Mouse (Mus musculus) cerebellum, postnatal 25 days (tissue): ENCODE results near the gene Mrps18c.

Source experiments
- DNase-seq, 2 experiments: peaks; one replicate each; pipeline ENCODE4 v3.0.0; 2021; ENCODE audit warnings: mixed read lengths in 2 of 2

Gene Mrps18c

GRCm38 (mm10) chr5:100828701-100829100 is 30.3 kb downstream of the Mrps18c start:
- DNase-seq, result no peak

- DNase-seq, result no peak
These were observed 34.3 kb downstream of the Mrps18c start for GRCm38 (mm10) chr5:100832680-100833079.

- no peak for DNase-seq
These were observed 35.4 kb downstream of the Mrps18c start for GRCm38 (mm10) chr5:100833841-100834240.

- DNase-seq, result no peak
These were observed 37.6 kb downstream of the Mrps18c start for GRCm38 (mm10) chr5:100835862-100836538.

- DNase-seq, result no peak
These were observed 39.5 kb downstream of the Mrps18c start for GRCm38 (mm10) chr5:100837907-100838306.

GRCm38 (mm10) chr5:100844485-100844884 is 46.1 kb downstream of the Mrps18c start:
- DNase-seq, result no peak

GRCm38 (mm10) chr5:100845485-100845847 is 47.0 kb downstream of the Mrps18c start, which contains the start of gene Gpat3:
Gpat3 (plus strand) TSS chr5:100845713.
- peak; percentile 61 to 69 for DNase-seq

GRCm38 (mm10) chr5:100845848-100846598 is 47.6 kb downstream of the Mrps18c start:
- peak; percentile 67 to 71 for DNase-seq

GRCm38 (mm10) chr5:100846599-100846920 is 48.1 kb downstream of the Mrps18c start:
- DNase-seq, result no peak

GRCm38 (mm10) chr5:100847143-100847542 is 48.7 kb downstream of the Mrps18c start:
- no peak for DNase-seq

GRCm38 (mm10) chr5:100853963-100854362 is 55.5 kb downstream of the Mrps18c start:
- no peak for DNase-seq
